Mouse (Mus musculus) intestine, embryonic 15.5 days (tissue): ENCODE results near the gene Ltbp1. TPM values are rescaled to one million over a fixed set of nuclear protein-coding genes. Genes with fewer than 3 reads are reported as not detected.

Source experiments
- ATAC-seq: fragments of 200-750 bp; cut with Nextera tagmentation; 2 replicates; pipeline ENCODE4 v1.8.0; 2017; ENCODE audit warnings: moderate TSS enrichment, moderate library complexity
- H3K27ac ChIP-seq: fragments of 300-500 bp; sonication (generic); 2 replicates; pipeline ENCODE4 v1.5.1; 2015; ENCODE audit warnings: mild to moderate bottlenecking, inconsistent platforms
- H3K27me3 ChIP-seq: fragments of 300-500 bp; sonication (generic); replicated peaks from 2 replicates; pipeline ENCODE4 v1.6.1; 2015; ENCODE audit warnings: inconsistent platforms
- H3K36me3 ChIP-seq: fragments of 300-500 bp; sonication (generic); 2 replicates; pipeline ENCODE4 v1.6.1; 2015; ENCODE audit warnings: inconsistent platforms
- H3K4me1 ChIP-seq: fragments of 300-500 bp; sonication (generic); replicated peaks from 2 replicates; pipeline ENCODE4 v1.6.1; 2015; ENCODE audit warnings: inconsistent platforms
- H3K4me2 ChIP-seq: fragments of 300-500 bp; sonication (generic); replicated peaks from 2 replicates; pipeline ENCODE4 v1.6.1; 2015; ENCODE audit warnings: mild to moderate bottlenecking, inconsistent platforms
- H3K4me3 ChIP-seq: fragments of 300-500 bp; sonication (generic); replicated peaks from 2 replicates; pipeline ENCODE4 v1.5.1; 2015; ENCODE audit warnings: inconsistent platforms
- H3K9ac ChIP-seq: fragments of 300-500 bp; sonication (generic); 2 replicates; pipeline ENCODE4 v1.6.1; 2015; ENCODE audit warnings: inconsistent platforms
- H3K9me3 ChIP-seq: fragments of 300-500 bp; sonication (generic); 2 replicates; pipeline ENCODE4 v1.6.1; 2016; ENCODE audit warnings: inconsistent platforms
- WGBS: fragments of 180-500 bp; shearing (Covaris S2); methylation state at CpG from one replicate; pipeline ENCODE4 v1.1.7; 2015; 5-methylcytosine and 5-hydroxymethylcytosine counted together
- polyA plus RNA-seq: library from polyadenylated mRNA; unstranded; fragments of >200 nt; fragmentation: Nextera tagmentation; extraction: Ambion mirVana; gene quantifications from 2 replicates; pipeline ENCODE4 v1.2.1, GENCODE M21; 2015

The Ltbp1 gene
- polyA plus RNA-seq, 1 experiment from 2014 or later, result 18.8 TPM

DNA sequence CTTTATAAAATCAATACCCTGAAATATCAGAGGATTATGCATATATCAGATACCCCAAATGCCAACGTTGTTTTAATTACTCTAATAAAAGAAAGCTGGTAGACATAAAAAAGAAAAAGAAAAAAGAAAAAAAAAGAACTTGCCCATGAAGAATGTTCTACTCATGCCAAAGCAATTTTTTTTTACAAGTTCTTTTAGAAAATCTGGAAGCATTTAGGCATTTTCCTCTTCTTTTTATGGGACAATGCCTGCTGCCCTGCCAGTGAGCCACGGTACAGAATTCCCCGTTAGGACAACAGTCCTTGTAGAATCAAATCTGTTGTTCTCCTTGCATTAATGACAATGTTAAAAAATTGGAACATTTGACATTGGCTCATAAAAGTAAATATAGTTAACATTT lies 234.2 kb downstream of the Ltbp1 start:
- no peaks in the 10 kb centered on the region for H3K9me3 ChIP-seq
- H3K36me3 ChIP-seq, result no peaks in the 10 kb centered on the region
- no peak overlapping the region for H3K4me2 ChIP-seq
- no peaks in the 10 kb centered on the region for H3K27me3 ChIP-seq
- 89% methylated on average over 3 of the region's 3 CpGs for WGBS
- H3K4me3 ChIP-seq, result no peak overlapping the region
- no peaks in the 10 kb centered on the region for H3K4me1 ChIP-seq
- ATAC-seq, result no peak
- no peak overlapping the region for H3K27ac ChIP-seq
- H3K9ac ChIP-seq, result no peak overlapping the region

DNA sequence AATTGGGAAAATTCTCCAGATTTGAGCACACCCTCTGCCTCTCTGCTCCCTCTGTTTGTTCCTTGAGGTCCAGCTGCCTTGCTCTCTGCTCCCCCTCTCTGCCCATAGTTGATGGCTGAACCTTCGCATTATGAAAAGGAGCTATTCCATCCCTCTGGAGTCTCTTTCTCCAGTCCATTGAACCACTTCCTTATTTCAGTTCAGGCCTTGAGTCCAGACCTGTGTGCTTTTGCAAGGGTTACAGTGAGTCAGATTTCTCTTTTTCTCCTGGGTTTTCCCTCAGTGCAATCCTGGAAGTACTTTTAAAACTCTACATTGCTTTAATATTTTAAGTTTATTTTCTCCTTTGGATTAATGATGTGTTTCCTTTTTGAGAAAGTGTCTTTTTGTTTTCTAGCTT lies 236.7 kb downstream of the Ltbp1 start:
- Histone ChIP-seq H3K9ac (no peak overlapping the region), H3K27ac (no peak overlapping the region), H3K4me1 (no peaks in the 10 kb centered on the region), H3K4me2 (no peak overlapping the region), H3K9me3 (no peaks in the 10 kb centered on the region), H3K27me3 (no peaks in the 10 kb centered on the region), H3K36me3 (no peaks in the 10 kb centered on the region), H3K4me3 (no peak overlapping the region)
- ATAC-seq, result no peak
- WGBS, result 92% methylated on average over 1 of the region's 1 CpGs

GRCm38 (mm10) chr17:75243221-75243620 lies 237.9 kb downstream of the Ltbp1 start:
- 41% methylated on average over 1 of the region's 1 CpGs for WGBS
- no peaks in the 10 kb centered on the region for H3K27me3 ChIP-seq

DNA sequence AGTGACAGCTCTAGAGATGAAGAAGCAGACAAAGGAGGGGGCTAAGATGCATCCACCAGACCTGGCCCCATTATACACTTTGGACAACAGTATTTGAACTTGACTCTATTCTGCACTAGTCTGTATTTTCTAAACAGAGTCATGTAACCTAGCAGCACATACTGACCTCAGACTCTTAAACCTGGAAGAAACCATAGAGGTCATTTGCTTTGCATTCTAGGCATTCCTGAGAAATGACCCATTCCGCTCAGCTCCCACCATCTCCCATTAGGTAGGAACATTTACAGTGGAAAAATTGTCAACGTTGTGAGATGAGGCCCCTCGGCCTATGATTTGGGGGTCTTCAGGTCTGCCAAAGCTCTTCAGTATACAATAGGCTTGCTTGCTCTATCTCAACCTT lies 238.8 kb downstream of the Ltbp1 start:
- Histone ChIP-seq H3K4me3 (no peak overlapping the region), H3K36me3 (no peaks in the 10 kb centered on the region), H3K9me3 (no peaks in the 10 kb centered on the region), H3K27me3 (no peaks in the 10 kb centered on the region), H3K9ac (no peak overlapping the region), H3K27ac (no peak overlapping the region), H3K4me2 (no peak overlapping the region), H3K4me1 (no peaks in the 10 kb centered on the region)
- WGBS, result 86% methylated on average over 3 of the region's 3 CpGs
- ATAC-seq, result no peak

More at GRCm38 (mm10) chr17:75243221-75243620, 237.9 kb downstream of the Ltbp1 start:
- Histone ChIP-seq H3K4me1 (no peaks in the 10 kb centered on the region), H3K27ac (no peak overlapping the region), H3K36me3 (no peaks in the 10 kb centered on the region), H3K4me2 (no peak overlapping the region), H3K9me3 (no peaks in the 10 kb centered on the region), H3K4me3 (no peak overlapping the region), H3K9ac (no peak overlapping the region)
- no peak for ATAC-seq

DNA sequence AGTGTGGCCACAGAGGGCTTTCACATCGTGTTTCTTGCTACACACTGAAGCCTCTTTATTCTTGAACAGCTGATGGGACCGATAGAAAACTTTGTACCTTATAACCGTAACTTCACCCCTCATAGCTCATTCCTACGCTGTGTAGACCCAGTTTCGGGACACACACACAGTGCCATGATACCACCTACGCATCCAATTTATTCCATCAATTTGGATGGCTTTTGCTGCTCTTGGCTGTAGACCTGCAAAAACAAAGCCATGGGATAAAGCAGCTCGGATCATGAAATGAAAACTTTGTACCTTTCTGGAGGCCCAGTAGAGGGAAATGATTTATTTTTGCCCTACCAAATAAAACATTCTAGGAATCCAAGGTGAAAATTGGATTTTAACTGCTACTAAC lies 239.7 kb downstream of the Ltbp1 start:
- Histone ChIP-seq H3K27ac (no peak overlapping the region), H3K4me3 (no peak overlapping the region), H3K4me2 (no peak overlapping the region), H3K36me3 (no peaks in the 10 kb centered on the region), H3K4me1 (no peaks in the 10 kb centered on the region), H3K9ac (no peak overlapping the region), H3K27me3 (no peaks in the 10 kb centered on the region), H3K9me3 (no peaks in the 10 kb centered on the region)
- 90% methylated on average over 7 of the region's 7 CpGs for WGBS
- no peak for ATAC-seq

DNA sequence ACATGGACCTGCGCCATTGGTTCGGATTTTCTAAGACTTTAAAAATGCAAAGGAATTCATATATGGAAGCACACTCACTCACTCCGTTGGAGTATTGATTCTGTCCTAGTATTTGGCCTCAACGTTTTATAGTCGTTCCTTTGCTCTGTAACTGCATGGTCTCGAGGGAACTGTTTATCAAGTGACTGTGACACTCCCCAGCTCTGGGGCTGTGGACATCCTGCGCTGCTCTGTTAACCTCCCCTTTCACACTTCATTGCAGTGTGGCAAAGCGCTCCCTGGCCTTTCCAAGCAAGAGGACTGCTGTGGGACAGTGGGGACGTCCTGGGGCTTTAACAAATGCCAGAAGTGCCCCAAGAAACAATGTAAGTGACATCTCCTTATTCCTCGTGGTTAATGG lies 243.3 kb downstream of the Ltbp1 start:
- H3K4me3 ChIP-seq, result no peak overlapping the region
- H3K27me3 ChIP-seq, result no peaks in the 10 kb centered on the region
- no peaks in the 10 kb centered on the region for H3K9me3 ChIP-seq
- no peaks in the 10 kb centered on the region for H3K4me1 ChIP-seq
- 48% methylated on average over 10 of the region's 10 CpGs for WGBS
- no peak for ATAC-seq
- H3K36me3 ChIP-seq, result no peaks in the 10 kb centered on the region
- H3K4me2 ChIP-seq, result no peak overlapping the region
- H3K27ac ChIP-seq, result no peak overlapping the region
- H3K9ac ChIP-seq, result no peak overlapping the region

DNA sequence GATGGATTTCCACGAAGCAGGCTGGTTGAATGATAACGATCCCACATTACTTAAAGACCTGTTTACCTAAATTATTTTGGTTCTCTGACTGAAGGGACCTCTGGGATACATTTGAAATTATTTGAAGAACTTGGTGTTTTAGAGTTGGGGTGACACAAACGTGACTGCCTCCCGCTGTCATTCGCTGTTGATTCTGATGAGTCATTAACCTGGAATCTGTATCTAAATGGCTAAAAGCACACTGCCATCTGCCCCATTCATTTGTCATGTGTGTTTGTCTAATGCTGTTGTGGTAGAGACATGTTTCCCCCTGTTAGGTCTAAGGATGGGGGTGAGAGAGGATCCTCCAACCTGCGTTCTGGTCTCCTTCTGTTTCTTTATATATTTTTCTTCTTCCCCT lies 245.2 kb downstream of the Ltbp1 start:
- Histone ChIP-seq H3K27ac (no peak overlapping the region), H3K4me1 (no peaks in the 10 kb centered on the region), H3K9me3 (no peaks in the 10 kb centered on the region), H3K4me2 (no peak overlapping the region), H3K27me3 (no peaks in the 10 kb centered on the region), H3K4me3 (no peak overlapping the region), H3K9ac (no peak overlapping the region), H3K36me3 (no peaks in the 10 kb centered on the region)
- ATAC-seq, result no peak
- 80% methylated on average over 6 of the region's 6 CpGs for WGBS

GRCm38 (mm10) chr17:75251094-75251493 lies 245.7 kb downstream of the Ltbp1 start:
- H3K4me2 ChIP-seq, result no peak overlapping the region
- H3K9me3 ChIP-seq, result no peaks in the 10 kb centered on the region
- no peak overlapping the region for H3K9ac ChIP-seq
- no peaks in the 10 kb centered on the region for H3K27me3 ChIP-seq
- H3K4me3 ChIP-seq, result no peak overlapping the region
- no peak overlapping the region for H3K27ac ChIP-seq
- ATAC-seq, result no peak
- 92% methylated on average over 6 of the region's 6 CpGs for WGBS
- H3K36me3 ChIP-seq, result no peaks in the 10 kb centered on the region
- H3K4me1 ChIP-seq, result no peaks in the 10 kb centered on the region

DNA sequence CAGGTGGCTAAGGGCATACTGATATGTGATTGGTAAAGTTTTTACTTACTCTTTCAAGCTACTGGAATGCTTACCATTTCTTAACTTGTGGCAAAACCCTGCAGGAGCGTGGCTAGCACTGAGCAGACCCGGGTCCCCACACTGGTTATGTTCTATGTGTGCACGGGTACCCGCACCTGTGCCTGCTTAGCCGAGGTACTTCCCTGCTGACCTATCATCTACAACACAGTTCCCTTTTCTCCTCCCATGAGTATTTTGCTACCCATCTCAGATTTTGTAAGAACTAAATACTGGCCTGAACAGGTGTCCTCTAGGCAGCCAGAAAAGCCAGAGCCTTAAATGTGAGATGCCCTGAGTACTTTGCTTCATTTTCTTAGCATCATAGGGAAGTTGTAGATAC lies 247.2 kb downstream of the Ltbp1 start:
- no peak for ATAC-seq
- Histone ChIP-seq H3K4me3 (no peak overlapping the region), H3K4me2 (no peak overlapping the region), H3K9ac (no peak overlapping the region), H3K27ac (no peak overlapping the region), H3K9me3 (no peaks in the 10 kb centered on the region), H3K27me3 (no peaks in the 10 kb centered on the region), H3K36me3 (no peaks in the 10 kb centered on the region), H3K4me1 (no peaks in the 10 kb centered on the region)
- WGBS, result 92% methylated on average over 5 of the region's 5 CpGs

DNA sequence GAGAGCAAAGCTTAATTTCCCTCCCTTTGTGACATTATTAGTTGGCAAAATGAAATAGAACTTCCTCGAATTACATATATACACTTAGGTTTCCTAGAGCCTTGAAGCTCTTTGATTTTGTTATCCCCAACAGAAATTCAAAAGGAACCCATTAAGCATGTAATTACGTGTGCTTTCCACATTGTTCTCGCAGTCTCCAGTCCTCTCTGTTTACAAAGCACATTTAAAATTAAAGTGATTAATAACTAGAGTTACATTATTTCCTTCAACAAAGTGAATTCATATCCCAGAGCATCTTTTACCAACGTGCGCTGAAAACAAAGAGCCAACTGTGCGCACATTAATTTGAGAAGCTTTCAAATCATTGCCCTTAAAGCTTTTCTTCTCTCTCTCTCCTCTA lies 249.5 kb downstream of the Ltbp1 start:
- no peak overlapping the region for H3K27ac ChIP-seq
- H3K9me3 ChIP-seq, result no peaks in the 10 kb centered on the region
- no peak for ATAC-seq
- 77% methylated on average over 6 of the region's 6 CpGs for WGBS
- no peak overlapping the region for H3K9ac ChIP-seq
- no peaks in the 10 kb centered on the region for H3K36me3 ChIP-seq
- H3K4me1 ChIP-seq, result no peaks in the 10 kb centered on the region
- no peak overlapping the region for H3K4me3 ChIP-seq
- H3K4me2 ChIP-seq, result no peak overlapping the region
- no peaks in the 10 kb centered on the region for H3K27me3 ChIP-seq

- H3K27me3 ChIP-seq, result no peaks in the 10 kb centered on the region
- no peaks in the 10 kb centered on the region for H3K9me3 ChIP-seq
- H3K4me3 ChIP-seq, result no peak overlapping the region
- H3K9ac ChIP-seq, result no peak overlapping the region
- no peak overlapping the region for H3K27ac ChIP-seq
- ATAC-seq, result no peak
- no peaks in the 10 kb centered on the region for H3K36me3 ChIP-seq
- WGBS, result 54% methylated on average over 1 of the region's 1 CpGs
- no peak overlapping the region for H3K4me2 ChIP-seq
- no peaks in the 10 kb centered on the region for H3K4me1 ChIP-seq
Observed at GRCm38 (mm10) chr17:75255967-75256366, 250.6 kb downstream of the Ltbp1 start.

DNA sequence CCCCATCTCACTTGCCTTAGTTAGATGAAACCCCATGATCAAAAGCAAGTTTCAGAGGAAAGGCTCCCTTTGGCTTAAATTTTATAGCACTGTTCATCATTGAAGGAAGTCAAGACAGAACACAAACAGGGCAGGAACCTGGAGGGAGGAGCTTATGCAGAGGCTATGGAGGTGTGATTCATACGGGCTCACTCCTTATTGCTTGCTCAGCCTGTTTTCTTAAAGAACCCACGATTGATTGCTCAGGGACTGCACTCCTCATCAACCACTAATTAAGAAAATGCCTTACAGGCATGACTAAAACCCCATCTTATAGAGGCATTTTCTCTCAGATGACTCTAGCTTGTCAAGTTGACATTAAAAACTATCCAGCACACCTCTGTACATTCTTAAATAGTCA lies 253.1 kb downstream of the Ltbp1 start:
- Histone ChIP-seq H3K9me3 (no peaks in the 10 kb centered on the region), H3K27me3 (no peaks in the 10 kb centered on the region), H3K4me2 (no peak overlapping the region), H3K9ac (no peak overlapping the region), H3K27ac (no peak overlapping the region), H3K4me3 (no peak overlapping the region), H3K4me1 (no peaks in the 10 kb centered on the region), H3K36me3 (no peaks in the 10 kb centered on the region)
- ATAC-seq, result no peak
- 52% methylated on average over 2 of the region's 2 CpGs for WGBS

DNA sequence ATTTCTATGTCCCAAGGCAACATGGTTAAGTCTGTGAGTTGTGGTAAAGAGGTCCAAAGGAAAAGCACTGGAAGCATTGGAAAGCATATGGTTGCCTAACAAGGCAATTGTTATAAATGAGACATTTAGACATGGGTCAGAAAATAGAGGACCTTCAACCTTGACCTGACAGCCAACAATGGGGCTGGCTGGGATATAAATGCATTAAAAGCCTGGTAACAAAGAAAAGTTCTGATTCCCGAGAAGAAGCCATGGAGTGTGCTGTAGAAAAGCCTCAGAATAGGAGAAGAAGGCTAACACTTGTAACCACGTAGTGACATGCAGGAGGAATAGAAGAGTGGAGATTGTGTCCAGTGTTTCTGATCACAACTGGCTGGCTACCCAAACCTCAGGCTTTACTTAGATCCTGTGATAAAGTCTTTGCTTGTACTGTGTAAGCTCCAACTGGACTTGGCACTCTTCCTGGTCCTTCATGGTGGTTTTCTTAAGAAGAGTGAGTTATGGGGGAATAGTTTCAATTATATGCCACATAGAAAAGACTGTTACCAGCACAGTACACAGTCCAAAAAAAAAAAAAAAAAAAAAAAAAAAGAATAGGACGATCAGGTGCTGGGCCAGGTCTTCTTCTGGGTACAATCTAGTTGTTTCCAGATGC lies 258.1 kb downstream of the Ltbp1 start:
- H3K4me2 ChIP-seq, result no peak overlapping the region
- H3K9ac ChIP-seq, result no peak overlapping the region
- H3K4me3 ChIP-seq, result no peak overlapping the region
- no peak for ATAC-seq
- H3K27ac ChIP-seq, result no peak overlapping the region
- H3K36me3 ChIP-seq, result no peaks in the 10 kb centered on the region
- H3K9me3 ChIP-seq, result no peaks in the 10 kb centered on the region
- WGBS, result 76% methylated on average over 3 of the region's 3 CpGs
- no peaks in the 10 kb centered on the region for H3K27me3 ChIP-seq
- H3K4me1 ChIP-seq, result no peaks in the 10 kb centered on the region
